Comparison of ENCODE assay signal across 12 mouse cellular contexts in genomic region chr14:25365226-25365800, GRCm38 (mm10).
DNase-seq lines count a peak whose midpoint lies in the region; ATAC-seq and TF ChIP-seq lines count a peak whose summit lies in the region.
"Had no signal": no experiment of that assay in that cellular context is flagged by ENCODE, and none has a peak within 500 bp of the region (broad histone marks: within the 10 kb centered on the region; RNA-seq: fewer than 3 reads in every experiment).

No protein-coding gene starts in this region.

- intact Hi-C loops in heart, adult 2 months (cut with DNase I), result no loop called here
- intact Hi-C loops in heart, postnatal 25 days (cut with DNase I), result no loop called here

- H3K4me3 ChIP-seq in lung, embryonic 14.5 days (ENCODE audit: low read depth, low read length), result no peak overlapping the region
- no peak overlapping the region for H3K4me3 ChIP-seq in lung, adult 2 months (replicated peaks; ENCODE audit: extremely low read depth, low read depth, low read length)
- H3K4me3 ChIP-seq in heart, adult 2 months, result no peak overlapping the region
- no peak overlapping the region for H3K4me3 ChIP-seq in hindbrain, embryonic 11.5 days (ENCODE audit: low read depth, low read length)
- H3K4me3 ChIP-seq in midbrain, embryonic 13.5 days (replicated peaks), result no peak overlapping the region
- H3K4me3 ChIP-seq: kidney, embryonic 15.5 days; neural tube, embryonic 15.5 days had no signal

- no peaks in the 10 kb centered on the region for H3K9me3 ChIP-seq in lung, embryonic 14.5 days (ENCODE audit: low read depth, low read length)
- H3K9me3 ChIP-seq in hindbrain, embryonic 11.5 days (ENCODE audit: control insufficient read depth, low read length), result no peaks in the 10 kb centered on the region
- no peaks in the 10 kb centered on the region for H3K9me3 ChIP-seq in midbrain, embryonic 13.5 days
- H3K9me3 ChIP-seq: kidney, embryonic 15.5 days; neural tube, embryonic 15.5 days had no signal

- peak; percentile 54 for DNase-seq in lung, embryonic 14.5 days
- no peak for DNase-seq in lung, adult 2 months
- DNase-seq in heart, adult 2 months, result peak; percentile 50 to 56
- peak; percentile 48 for DNase-seq in heart, postnatal 25 days (ENCODE audit: low spot score)
- peak; percentile 41 for DNase-seq in testis, postnatal 14 days (ENCODE audit: low spot score)
- DNase-seq in hindbrain, embryonic 11.5 days (ENCODE audit: low spot score), result no peak
- DNase-seq: cerebellum, adult 11-12 months; thymus, adult 2 months had no signal

- 43% methylated on average over 10 of the region's 10 CpGs for WGBS in lung, embryonic 14.5 days
- 45% methylated on average over 10 of the region's 10 CpGs for WGBS in lung, adult 2 months
- 28% methylated on average over 10 of the region's 10 CpGs for WGBS in heart, adult 2 months
- 89% methylated on average over 10 of the region's 10 CpGs for WGBS in hindbrain, embryonic 11.5 days
- WGBS in midbrain, embryonic 13.5 days, result 91% methylated on average over 10 of the region's 10 CpGs

- H3K4me1 ChIP-seq in lung, embryonic 14.5 days (ENCODE audit: insufficient read depth), result 0 out of 2 replicates have a peak, but pooled peaks cover 3% of the 10 kb centered on the region
- no peaks in the 10 kb centered on the region for H3K4me1 ChIP-seq in lung, adult 2 months (ENCODE audit: control insufficient read depth, insufficient read depth, low read length)
- H3K4me1 ChIP-seq in heart, adult 2 months (ENCODE audit: control insufficient read depth, insufficient read depth, low read length), result peaks cover 9% of the 10 kb centered on the region
- no peaks in the 10 kb centered on the region for H3K4me1 ChIP-seq in hindbrain, embryonic 11.5 days (replicated peaks; ENCODE audit: control insufficient read depth, insufficient read depth, low read length)
- H3K4me1 ChIP-seq in midbrain, embryonic 13.5 days (replicated peaks), result peaks cover 20% of the 10 kb centered on the region

- H3K4me2 ChIP-seq in lung, embryonic 14.5 days, result no peak overlapping the region
- H3K4me2 ChIP-seq in hindbrain, embryonic 11.5 days (replicated peaks; ENCODE audit: low read depth, low read length), result no peak overlapping the region
- H3K4me2 ChIP-seq in midbrain, embryonic 13.5 days (replicated peaks), result no peak overlapping the region
- H3K4me2 ChIP-seq: kidney, embryonic 15.5 days; neural tube, embryonic 15.5 days had no signal

- H3K27ac ChIP-seq in lung, embryonic 14.5 days (ENCODE audit: low read depth), result no peak overlapping the region
- H3K27ac ChIP-seq in heart, adult 2 months, result no peak overlapping the region
- no peak overlapping the region for H3K27ac ChIP-seq in hindbrain, embryonic 11.5 days (ENCODE audit: low read depth, low read length)
- H3K27ac ChIP-seq in midbrain, embryonic 13.5 days, result no peak overlapping the region
- H3K27ac ChIP-seq: kidney, embryonic 15.5 days; neural tube, embryonic 15.5 days had no signal

- no peaks in the 10 kb centered on the region for H3K79me2 ChIP-seq in heart, adult 2 months (replicated peaks; ENCODE audit: control insufficient read depth, insufficient read depth, low read length)

- no peak overlapping the region for H3K9ac ChIP-seq in lung, embryonic 14.5 days
- no peak overlapping the region for H3K9ac ChIP-seq in heart, adult 2 months (ENCODE audit: low read depth, low read length)
- H3K9ac ChIP-seq in hindbrain, embryonic 11.5 days (ENCODE audit: low read depth, low read length), result no peak overlapping the region
- H3K9ac ChIP-seq in midbrain, embryonic 13.5 days (replicated peaks), result no peak overlapping the region
- H3K9ac ChIP-seq: kidney, embryonic 15.5 days; neural tube, embryonic 15.5 days had no signal

- H3K27me3 ChIP-seq in lung, embryonic 14.5 days (ENCODE audit: insufficient read depth, low read length), result no peaks in the 10 kb centered on the region
- H3K27me3 ChIP-seq in heart, adult 2 months (ENCODE audit: control insufficient read depth, insufficient read depth, low read length), result no peaks in the 10 kb centered on the region
- no peaks in the 10 kb centered on the region for H3K27me3 ChIP-seq in hindbrain, embryonic 11.5 days (ENCODE audit: control insufficient read depth, insufficient read depth, low read length)
- no peaks in the 10 kb centered on the region for H3K27me3 ChIP-seq in midbrain, embryonic 13.5 days
- H3K27me3 ChIP-seq: kidney, embryonic 15.5 days; neural tube, embryonic 15.5 days had no signal

- ATAC-seq in lung, embryonic 14.5 days (ENCODE audit: insufficient read depth), result no peak
- no peak for ATAC-seq in hindbrain, embryonic 11.5 days (ENCODE audit: low FRiP score)
- no peak for ATAC-seq in midbrain, embryonic 13.5 days

- no peaks in the 10 kb centered on the region for H3K36me3 ChIP-seq in lung, embryonic 14.5 days (ENCODE audit: insufficient read depth)
- no peaks in the 10 kb centered on the region for H3K36me3 ChIP-seq in heart, adult 2 months (ENCODE audit: control insufficient read depth, insufficient read depth, low read length)
- H3K36me3 ChIP-seq in hindbrain, embryonic 11.5 days (ENCODE audit: control insufficient read depth, insufficient read depth, low read length), result no peaks in the 10 kb centered on the region
- H3K36me3 ChIP-seq in midbrain, embryonic 13.5 days, result peaks cover 12% of the 10 kb centered on the region; the same call in 1 of the 2 replicates
- H3K36me3 ChIP-seq: G1E; kidney, embryonic 15.5 days; neural tube, embryonic 15.5 days had no signal

- TF ChIP-seq POLR2A in lung, adult 2 months (IDR thresholded peaks at IDR 0.05; ENCODE audit: borderline replicate concordance, extremely low read depth, low read depth, low read length), result no peak
- no peak for TF ChIP-seq POLR2A in heart, adult 2 months (IDR thresholded peaks at IDR 0.05; ENCODE audit: insufficient read depth, low read depth, low read length)

- TF ChIP-seq CTCF in lung, embryonic 14.5 days (IDR thresholded peaks at IDR 0.05; ENCODE audit: low read depth), result no peak
- no peak for TF ChIP-seq CTCF in lung, adult 2 months (IDR thresholded peaks at IDR 0.05; ENCODE audit: insufficient read depth, low read length)
- no peak for TF ChIP-seq CTCF in heart, adult 2 months (IDR thresholded peaks at IDR 0.05)

- TF ChIP-seq EP300 in heart, adult 2 months (IDR thresholded peaks at IDR 0.05; ENCODE audit: insufficient read depth, low read depth, low read length), result 0 out of 2 replicates have a peak, but pooled peaks have one; percentile 15

Comparison
In these comparisons a context has a peak if more than half of its experiments do, and no peak if none do; other contexts are left out.
1. DNase-seq: peak in lung, embryonic 14.5 days (single experiment), heart, adult 2 months (2 of 2), heart, postnatal 25 days (single experiment) and testis, postnatal 14 days (single experiment); none in lung, adult 2 months (single experiment) and hindbrain, embryonic 11.5 days (single experiment).